Mouse (Mus musculus) sigmoid colon, adult 10 weeks (tissue): ENCODE measurements around the gene Rapgef1. TPM values are rescaled to one million over a fixed set of nuclear protein-coding genes. Genes with fewer than 3 reads are reported as not detected.

ENCODE experiments used
- polyA plus RNA-seq: library from polyadenylated mRNA; stranded (reverse); fragments of 350-450 nt; fragmentation: Illumina TruSeq; extraction: RNeasy Lipid Tissue Mini Kit (QIAGEN cat#74804); gene quantifications from one replicate; pipeline ENCODE4 v1.2.3, GENCODE M21; 2014; ENCODE audit warnings: low read depth, low replicate concordance

Rapgef1 gene
- 2.9 TPM for polyA plus RNA-seq

GRCm38 (mm10) chr2:29619484-29620300 is at the start of gene Rapgef1:
Rapgef1 (plus strand) TSS chr2:29619720.

GRCm38 (mm10) chr2:29751497-29751896 is 132.0 kb downstream of the Rapgef1 start, which contains the start of gene Gm13420:
Gm13420 (minus strand) TSS chr2:29751685.

DNA sequence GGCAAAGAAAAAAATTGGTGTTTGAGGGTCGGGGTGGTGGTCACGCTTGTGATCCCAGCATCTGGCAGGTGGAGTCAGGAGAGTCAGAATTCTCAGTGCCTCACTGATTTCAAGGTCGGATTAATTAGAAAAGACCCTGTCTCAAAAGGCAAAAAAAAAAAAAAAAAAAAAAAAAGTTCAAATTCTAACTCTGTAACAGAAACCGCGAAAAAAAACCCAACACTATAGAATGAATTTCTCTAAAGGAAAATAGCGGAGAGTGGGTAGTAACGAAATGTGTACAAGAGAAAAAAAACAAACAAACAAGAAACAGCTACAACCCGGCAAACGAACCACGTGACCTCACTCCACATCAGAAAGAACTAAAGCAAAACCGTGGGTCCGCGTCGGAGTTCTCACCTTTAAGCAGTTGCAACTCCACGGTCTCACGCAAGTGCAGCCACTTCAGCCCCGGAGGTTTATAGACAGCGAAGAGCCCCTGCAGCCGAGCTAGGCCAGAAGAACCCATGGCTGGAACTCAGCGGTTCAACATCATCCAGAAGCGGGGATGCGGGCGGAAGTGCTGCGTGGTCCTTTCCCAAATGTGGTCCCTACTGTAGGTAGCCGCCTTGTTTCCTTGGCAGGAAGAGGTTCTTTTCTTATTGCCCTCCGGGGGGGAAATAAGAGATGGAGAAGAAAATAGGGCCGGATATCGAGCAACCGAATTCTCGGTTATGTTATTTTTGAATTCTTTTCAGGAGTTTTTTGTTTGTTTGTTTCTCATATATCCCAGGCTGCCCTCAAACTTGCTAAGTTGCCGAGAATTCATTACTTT is 167.8 kb downstream of the Rapgef1 start, which contains the start of gene Coq4:
TSS of gene Coq4 (plus strand) at position 390 of the 814 bp plus-strand sequence.

GRCm38 (mm10) chr2:29787937-29788681 is 168.6 kb downstream of the Rapgef1 start, which contains the start of gene Trub2:
Trub2 (minus strand) TSS chr2:29788502.

Other genes with a start within 250 kb of the Rapgef1 start
- not detected for gene Gm13420, start 132.0 kb downstream of the Rapgef1 start, polyA plus RNA-seq
- gene Gm13547, start 139.6 kb downstream of the Rapgef1 start, polyA plus RNA-seq = not detected
- gene Coq4, start 167.8 kb downstream of the Rapgef1 start, polyA plus RNA-seq = 2.3 TPM
- gene Trub2, start 168.8 kb downstream of the Rapgef1 start, polyA plus RNA-seq = 3.9 TPM
- gene Slc27a4, start 182.9 kb downstream of the Rapgef1 start, polyA plus RNA-seq = 1.5 TPM
- gene Urm1, start 200.4 kb downstream of the Rapgef1 start, polyA plus RNA-seq = 4.6 TPM
- gene Cercam, start 249.4 kb downstream of the Rapgef1 start, polyA plus RNA-seq = 1.7 TPM